Mouse (Mus musculus): ENCODE measurements around the gene Crtac1.

- no peak for TF ChIP-seq CTCF (IDR thresholded peaks at IDR 0.05; ENCODE audit: borderline replicate concordance, control insufficient read depth, extremely low read depth, insufficient read depth, low read length, poor library complexity)
- TF ChIP-seq POLR2A (IDR thresholded peaks at IDR 0.05; ENCODE audit: control insufficient read depth, extremely low read depth, insufficient read depth, low read length, poor library complexity) = no peak
Observed at GRCm38 (mm10) chr19:42454006-42454405, 22.4 kb upstream of the Crtac1 start.
